Mouse (Mus musculus): ENCODE measurements around the gene Atg4a-ps. TPM values are rescaled to one million over a fixed set of nuclear protein-coding genes. Genes with fewer than 3 reads are reported as not detected.
"Not testable (repeated sequence)": the region's sequence is repeated elsewhere in the genome, so short reads cannot be mapped to it uniquely, and the experiment has no call there.

Gene Atg4a-ps
- 0.22 TPM in 1 of 2 replicates, not detected in the other for polyA plus RNA-seq (2014; fragmentation: Nextera tagmentation; extraction: Ambion mirVana)

- H3K27ac ChIP-seq (ENCODE audit: low read depth, low read length); H3K36me3 ChIP-seq (ENCODE audit: control insufficient read depth, insufficient read depth, low read length); H3K27me3 ChIP-seq (ENCODE audit: control insufficient read depth, insufficient read depth, low read length); DNase-seq (ENCODE audit: low spot score); H3K9ac ChIP-seq (ENCODE audit: low read depth, low read length); H3K4me3 ChIP-seq (ENCODE audit: low read depth, low read length); H3K4me1 ChIP-seq (replicated peaks; ENCODE audit: control insufficient read depth, insufficient read depth, low read length); H3K9me3 ChIP-seq (ENCODE audit: control insufficient read depth, low read length); H3K4me2 ChIP-seq (replicated peaks; ENCODE audit: low read depth, low read length); ATAC-seq (ENCODE audit: low FRiP score): not testable (repeated sequence)
- WGBS, result 89% methylated on average over 2 of the region's 2 CpGs
Measured at GRCm38 (mm10) chr3:103645968-103646367, at the start of gene Atg4a-ps. Gene Atg4a-ps, minus strand, starts transcription at chr3:103646068.

GRCm38 (mm10) chr3:103695556-103695955, 49.7 kb upstream of the Atg4a-ps start:
- ATAC-seq (ENCODE audit: low FRiP score), result no peak
- Histone ChIP-seq H3K4me3 (ENCODE audit: low read depth, low read length) (no peak overlapping the region), H3K4me2 (replicated peaks; ENCODE audit: low read depth, low read length) (no peak overlapping the region), H3K27ac (ENCODE audit: low read depth, low read length) (no peak overlapping the region), H3K4me1 (replicated peaks; ENCODE audit: control insufficient read depth, insufficient read depth, low read length) (no peaks in the 10 kb centered on the region), H3K9ac (ENCODE audit: low read depth, low read length) (no peak overlapping the region), H3K9me3 (ENCODE audit: control insufficient read depth, low read length) (no peaks in the 10 kb centered on the region), H3K27me3 (ENCODE audit: control insufficient read depth, insufficient read depth, low read length) (no peaks in the 10 kb centered on the region), H3K36me3 (ENCODE audit: control insufficient read depth, insufficient read depth, low read length) (no peaks in the 10 kb centered on the region)
- 54% methylated on average over 3 of the region's 3 CpGs for WGBS
- no peak for DNase-seq (ENCODE audit: low spot score)

GRCm38 (mm10) chr3:103690506-103690905, 44.6 kb upstream of the Atg4a-ps start:
- ATAC-seq (ENCODE audit: low FRiP score) (no peak), DNase-seq (ENCODE audit: low spot score) (no peak)
- no peak overlapping the region for H3K9ac ChIP-seq (ENCODE audit: low read depth, low read length)
- 72% methylated on average over 3 of the region's 3 CpGs for WGBS
- no peaks in the 10 kb centered on the region for H3K36me3 ChIP-seq (ENCODE audit: control insufficient read depth, insufficient read depth, low read length)
- no peaks in the 10 kb centered on the region for H3K9me3 ChIP-seq (ENCODE audit: control insufficient read depth, low read length)
- H3K27ac ChIP-seq (ENCODE audit: low read depth, low read length), result no peak overlapping the region
- H3K4me1 ChIP-seq (replicated peaks; ENCODE audit: control insufficient read depth, insufficient read depth, low read length), result no peaks in the 10 kb centered on the region
- no peak overlapping the region for H3K4me2 ChIP-seq (replicated peaks; ENCODE audit: low read depth, low read length)
- no peak overlapping the region for H3K4me3 ChIP-seq (ENCODE audit: low read depth, low read length)
- H3K27me3 ChIP-seq (ENCODE audit: control insufficient read depth, insufficient read depth, low read length), result no peaks in the 10 kb centered on the region

GRCm38 (mm10) chr3:103689043-103689442, 43.2 kb upstream of the Atg4a-ps start:
- no peak overlapping the region for H3K4me2 ChIP-seq (replicated peaks; ENCODE audit: low read depth, low read length)
- ATAC-seq (ENCODE audit: low FRiP score) (no peak), DNase-seq (ENCODE audit: low spot score) (no peak)
- H3K36me3 ChIP-seq (ENCODE audit: control insufficient read depth, insufficient read depth, low read length), result no peaks in the 10 kb centered on the region
- H3K9ac ChIP-seq (ENCODE audit: low read depth, low read length), result no peak overlapping the region
- no peak overlapping the region for H3K4me3 ChIP-seq (ENCODE audit: low read depth, low read length)
- no peaks in the 10 kb centered on the region for H3K9me3 ChIP-seq (ENCODE audit: control insufficient read depth, low read length)
- H3K27me3 ChIP-seq (ENCODE audit: control insufficient read depth, insufficient read depth, low read length), result no peaks in the 10 kb centered on the region
- no peaks in the 10 kb centered on the region for H3K4me1 ChIP-seq (replicated peaks; ENCODE audit: control insufficient read depth, insufficient read depth, low read length)
- 76% methylated on average over 1 of the region's 1 CpGs for WGBS
- H3K27ac ChIP-seq (ENCODE audit: low read depth, low read length), result no peak overlapping the region

- H3K9me3 ChIP-seq (ENCODE audit: control insufficient read depth, low read length), result no peaks in the 10 kb centered on the region
- H3K9ac ChIP-seq (ENCODE audit: low read depth, low read length), result no peak overlapping the region
- H3K4me1 ChIP-seq (replicated peaks; ENCODE audit: control insufficient read depth, insufficient read depth, low read length), result peaks cover 2% of the 10 kb centered on the region; the same call in 1 of the 2 replicates
- no peak overlapping the region for H3K4me3 ChIP-seq (ENCODE audit: low read depth, low read length)
- 40% methylated on average over 5 of the region's 5 CpGs for WGBS
- H3K36me3 ChIP-seq (ENCODE audit: control insufficient read depth, insufficient read depth, low read length), result no peaks in the 10 kb centered on the region
- ATAC-seq (ENCODE audit: low FRiP score), result no peak
- no peak for DNase-seq (ENCODE audit: low spot score)
- H3K27me3 ChIP-seq (ENCODE audit: control insufficient read depth, insufficient read depth, low read length), result no peaks in the 10 kb centered on the region
- no peak overlapping the region for H3K27ac ChIP-seq (ENCODE audit: low read depth, low read length)
- H3K4me2 ChIP-seq (replicated peaks; ENCODE audit: low read depth, low read length), result no peak overlapping the region
Measured at GRCm38 (mm10) chr3:103683966-103684319, 38.1 kb upstream of the Atg4a-ps start.

- Histone ChIP-seq H3K4me3 (ENCODE audit: low read depth, low read length) (no peak overlapping the region), H3K4me1 (replicated peaks; ENCODE audit: control insufficient read depth, insufficient read depth, low read length) (peaks cover 2% of the 10 kb centered on the region; the same call in 1 of the 2 replicates), H3K27ac (ENCODE audit: low read depth, low read length) (no peak overlapping the region), H3K9me3 (ENCODE audit: control insufficient read depth, low read length) (no peaks in the 10 kb centered on the region), H3K9ac (ENCODE audit: low read depth, low read length) (peak overlapping the region; percentile 7; the same call in 1 of the 2 replicates), H3K36me3 (ENCODE audit: control insufficient read depth, insufficient read depth, low read length) (no peaks in the 10 kb centered on the region), H3K27me3 (ENCODE audit: control insufficient read depth, insufficient read depth, low read length) (no peaks in the 10 kb centered on the region), H3K4me2 (replicated peaks; ENCODE audit: low read depth, low read length) (peak overlapping the region; percentile 31)
- ATAC-seq (ENCODE audit: low FRiP score) (no peak), DNase-seq (ENCODE audit: low spot score) (peak; percentile 30)
- WGBS, result 4% methylated on average over 21 of the region's 21 CpGs
Measured at GRCm38 (mm10) chr3:103683234-103683965, 37.5 kb upstream of the Atg4a-ps start.

- Histone ChIP-seq H3K27ac (ENCODE audit: low read depth, low read length) (no peak overlapping the region), H3K9me3 (ENCODE audit: control insufficient read depth, low read length) (no peaks in the 10 kb centered on the region), H3K4me1 (replicated peaks; ENCODE audit: control insufficient read depth, insufficient read depth, low read length) (peaks cover 2% of the 10 kb centered on the region; the same call in 1 of the 2 replicates), H3K4me3 (ENCODE audit: low read depth, low read length) (no peak overlapping the region), H3K9ac (ENCODE audit: low read depth, low read length) (no peak overlapping the region), H3K27me3 (ENCODE audit: control insufficient read depth, insufficient read depth, low read length) (no peaks in the 10 kb centered on the region), H3K4me2 (replicated peaks; ENCODE audit: low read depth, low read length) (no peak overlapping the region), H3K36me3 (ENCODE audit: control insufficient read depth, insufficient read depth, low read length) (no peaks in the 10 kb centered on the region)
- ATAC-seq (ENCODE audit: low FRiP score), result no peak
- WGBS, result 41% methylated on average over 4 of the region's 4 CpGs
- DNase-seq (ENCODE audit: low spot score), result no peak
Measured at GRCm38 (mm10) chr3:103682473-103682872, 36.6 kb upstream of the Atg4a-ps start.

- Histone ChIP-seq H3K4me2 (replicated peaks; ENCODE audit: low read depth, low read length) (no peak overlapping the region), H3K4me3 (ENCODE audit: low read depth, low read length) (no peak overlapping the region), H3K9me3 (ENCODE audit: control insufficient read depth, low read length) (no peaks in the 10 kb centered on the region), H3K9ac (ENCODE audit: low read depth, low read length) (no peak overlapping the region), H3K4me1 (replicated peaks; ENCODE audit: control insufficient read depth, insufficient read depth, low read length) (peaks cover 2% of the 10 kb centered on the region; the same call in 1 of the 2 replicates), H3K27me3 (ENCODE audit: control insufficient read depth, insufficient read depth, low read length) (no peaks in the 10 kb centered on the region), H3K27ac (ENCODE audit: low read depth, low read length) (no peak overlapping the region), H3K36me3 (ENCODE audit: control insufficient read depth, insufficient read depth, low read length) (no peaks in the 10 kb centered on the region)
- no peak for DNase-seq (ENCODE audit: low spot score)
- 41% methylated on average over 6 of the region's 6 CpGs for WGBS
- ATAC-seq (ENCODE audit: low FRiP score), result no peak
Measured at GRCm38 (mm10) chr3:103678811-103679210, 32.9 kb upstream of the Atg4a-ps start.

- WGBS, result 67% methylated on average over 7 of the region's 7 CpGs
- no peak overlapping the region for H3K27ac ChIP-seq (ENCODE audit: low read depth, low read length)
- no peak for DNase-seq (ENCODE audit: low spot score)
- H3K36me3 ChIP-seq (ENCODE audit: control insufficient read depth, insufficient read depth, low read length), result no peaks in the 10 kb centered on the region
- H3K27me3 ChIP-seq (ENCODE audit: control insufficient read depth, insufficient read depth, low read length), result no peaks in the 10 kb centered on the region
- no peak overlapping the region for H3K4me3 ChIP-seq (ENCODE audit: low read depth, low read length)
- H3K4me1 ChIP-seq (replicated peaks; ENCODE audit: control insufficient read depth, insufficient read depth, low read length), result no peaks in the 10 kb centered on the region
- no peak for ATAC-seq (ENCODE audit: low FRiP score)
- H3K4me2 ChIP-seq (replicated peaks; ENCODE audit: low read depth, low read length), result no peak overlapping the region
- H3K9ac ChIP-seq (ENCODE audit: low read depth, low read length), result no peak overlapping the region
- H3K9me3 ChIP-seq (ENCODE audit: control insufficient read depth, low read length), result no peaks in the 10 kb centered on the region
Measured at GRCm38 (mm10) chr3:103672716-103673115, 26.8 kb upstream of the Atg4a-ps start.

Measured in hindbrain, embryonic 11.5 days (tissue).